Comparison of ENCODE assay signal across 9 mouse cellular contexts in genomic region chr4:134156744-134157143, GRCm38 (mm10). TPM values are rescaled to one million over a fixed set of nuclear protein-coding genes. Genes with fewer than 3 reads are reported as not detected.
DNase-seq lines count a peak whose midpoint lies in the region; ATAC-seq and TF ChIP-seq lines count a peak whose summit lies in the region.
"Had no signal": no experiment of that assay in that cellular context is flagged by ENCODE, and none has a peak within 500 bp of the region (broad histone marks: within the 10 kb centered on the region; RNA-seq: fewer than 3 reads in every experiment).

No protein-coding gene starts in this region.

- no peak for TF ChIP-seq CTCF in stomach, postnatal 0 days (IDR thresholded peaks at IDR 0.05; ENCODE audit: low read depth)

- H3K27ac ChIP-seq in stomach, postnatal 0 days (replicated peaks): no peak overlapping the region
- H3K27ac ChIP-seq: liver, embryonic 14.5 days had no signal

- TF ChIP-seq EP300 in stomach, postnatal 0 days (optimal IDR thresholded peaks at IDR 0.05): no peak

- no peak overlapping the region for H3K9ac ChIP-seq in stomach, postnatal 0 days (ENCODE audit: low read length)
- H3K9ac ChIP-seq: liver, embryonic 14.5 days had no signal

- WGBS in stomach, postnatal 0 days: 33% methylated on average over 8 of the region's 8 CpGs

- H3K27me3 ChIP-seq in stomach, postnatal 0 days (ENCODE audit: control insufficient read depth, insufficient read depth, low read length): no peaks in the 10 kb centered on the region

- no peak overlapping the region for H3K4me2 ChIP-seq in stomach, postnatal 0 days (replicated peaks; ENCODE audit: low read depth)

- no peak overlapping the region for H3K4me3 ChIP-seq in stomach, postnatal 0 days (ENCODE audit: low read depth, low read length)

- H3K4me1 ChIP-seq in stomach, postnatal 0 days (replicated peaks; ENCODE audit: control insufficient read depth, insufficient read depth): no peaks in the 10 kb centered on the region

- no peaks in the 10 kb centered on the region; the same call in 1 of the 2 replicates for H3K36me3 ChIP-seq in stomach, postnatal 0 days (ENCODE audit: control insufficient read depth, insufficient read depth, low read length)

- ATAC-seq in stomach, postnatal 0 days (ENCODE audit: low FRiP score, low TSS enrichment): peak; percentile 76
- ATAC-seq: forebrain, embryonic 16.5 days had no signal

- peak; percentile 85 for DNase-seq in right cerebral cortex, adult 18-20 months
- no peak for DNase-seq in right cerebral cortex, postnatal 4 days
- DNase-seq in gastrocnemius, adult 8-10 months (ENCODE audit: low spot score in 2 of 2): peak; percentile 62 to 76
- DNase-seq in heart, postnatal 4 days: peak; percentile 52
- peak; percentile 54 for DNase-seq in stomach, postnatal 0 days (ENCODE audit: low spot score)
- no peak for DNase-seq in natural killer cell, adult 2 months (ENCODE audit: low spot score in 2 of 2)
- no peak for DNase-seq in c-Kit-positive CD71-positive TER-119-positive erythroid progenitor cells, embryonic 14.5 days (ENCODE audit: low spot score)

- H3K9me3 ChIP-seq in stomach, postnatal 0 days (ENCODE audit: control insufficient read depth, low read length): no peaks in the 10 kb centered on the region

RNA-seq across cellular contexts. Expression of gene Sh3bgrl3, which starts 28.2 kb away (rescaled TPM):
- 10 to 100 TPM in 3 of 4 experiments, 1 to 10 TPM in 1; 9.0 to 16.5 (median 13.4) TPM for total RNA-seq in gastrocnemius, adult 8-10 months (2022)
- 10 to 100 TPM; 70.4 to 72.6 TPM for total RNA-seq in heart, postnatal 4 days (2021)
- polyA plus RNA-seq in stomach, postnatal 0 days (2015; fragmentation: Nextera tagmentation; extraction: Ambion mirVana): 522 and 533 TPM in 2 replicates

RNA-seq across cellular contexts. Expression of gene Cep85, which starts 30.2 kb away (rescaled TPM):
- total RNA-seq in gastrocnemius, adult 8-10 months (2022): 10 to 100 TPM; 46.5 to 67.7 (median 55.8) TPM
- total RNA-seq in heart, postnatal 4 days (2021): 10 to 100 TPM; 34.5 to 38.7 TPM
- 87.6 and 102 TPM in 2 replicates for polyA plus RNA-seq in stomach, postnatal 0 days (2015; fragmentation: Nextera tagmentation; extraction: Ambion mirVana)

RNA-seq across cellular contexts. Expression of gene Gm7534, which starts 46.1 kb away (rescaled TPM):
- total RNA-seq in gastrocnemius, adult 8-10 months (2022): not detected
- total RNA-seq in heart, postnatal 4 days (2021): not detected
- not detected in 2 replicates for polyA plus RNA-seq in stomach, postnatal 0 days (2015; fragmentation: Nextera tagmentation; extraction: Ambion mirVana)
- polyA plus RNA-seq: forebrain, embryonic 16.5 days; liver, embryonic 14.5 days had no signal

RNA-seq across cellular contexts. Expression of gene Ubxn11, which starts 54.4 kb away (rescaled TPM):
- total RNA-seq in gastrocnemius, adult 8-10 months (2022): 1 to 10 TPM; 1.0 to 2.3 (median 1.9) TPM
- total RNA-seq in heart, postnatal 4 days (2021): 1 to 10 TPM; 1.2 to 2.0 TPM
- 1.3 TPM in 2 replicates for polyA plus RNA-seq in stomach, postnatal 0 days (2015; fragmentation: Nextera tagmentation; extraction: Ambion mirVana)

Comparison
In these comparisons a context has a peak if more than half of its experiments do, and no peak if none do; other contexts are left out.
1. DNase-seq: peak in right cerebral cortex, adult 18-20 months (single experiment), gastrocnemius, adult 8-10 months (2 of 2), heart, postnatal 4 days (single experiment) and stomach, postnatal 0 days (single experiment); none in right cerebral cortex, postnatal 4 days (single experiment), natural killer cell, adult 2 months (0 of 2) and c-Kit-positive CD71-positive TER-119-positive erythroid progenitor cells, embryonic 14.5 days (single experiment).
2. RNA of gene Sh3bgrl3, which starts 28.2 kb away (total RNA-seq): 70.4 to 72.6 TPM in heart, postnatal 4 days; 9.0 to 16.5 TPM in gastrocnemius, adult 8-10 months; every median in the first group is over 4 times any median in the second.